Mouse (Mus musculus) forebrain, embryonic 16.5 days (tissue): ENCODE results near the gene Zfp526. TPM values are rescaled to one million over a fixed set of nuclear protein-coding genes. Genes with fewer than 3 reads are reported as not detected.
A peak's percentile ranks its signal among the peaks of the same experiment; 100 is the strongest.

Source experiments
- ATAC-seq: fragments of 200-750 bp; cut with Nextera tagmentation; 2 replicates; pipeline ENCODE4 v1.8.0; 2017; ENCODE audit warnings: mild to moderate bottlenecking, moderate library complexity
- H3K27ac ChIP-seq: fragments of 300-500 bp; sonication (generic); 2 replicates; pipeline ENCODE4 v1.5.1; 2014; ENCODE audit warnings: low read length, control low read depth
- H3K27me3 ChIP-seq: fragments of 300-500 bp; sonication (generic); replicated peaks from 2 replicates; pipeline ENCODE4 v1.6.1; 2014; ENCODE audit warnings: low read length; ENCODE audit not compliant: control insufficient read depth, insufficient read depth
- H3K36me3 ChIP-seq: fragments of 300-500 bp; sonication (generic); 2 replicates; pipeline ENCODE4 v1.6.1; 2014; ENCODE audit not compliant: control insufficient read depth, insufficient read depth
- H3K4me1 ChIP-seq: fragments of 300-500 bp; sonication (generic); replicated peaks from 2 replicates; pipeline ENCODE4 v1.6.1; 2014; ENCODE audit warnings: low read length; ENCODE audit not compliant: control insufficient read depth, insufficient read depth
- H3K4me2 ChIP-seq: fragments of 300-500 bp; sonication (generic); 2 replicates; pipeline ENCODE4 v1.6.1; 2014; ENCODE audit warnings: mild to moderate bottlenecking, low read length, control low read depth
- H3K4me3 ChIP-seq: fragments of 300-500 bp; sonication (generic); replicated peaks from 2 replicates; pipeline ENCODE4 v1.5.1; 2014; ENCODE audit warnings: mild to moderate bottlenecking, low read length, control low read depth
- H3K9ac ChIP-seq: fragments of 300-500 bp; sonication (generic); replicated peaks from 2 replicates; pipeline ENCODE4 v1.6.1; 2014; ENCODE audit warnings: low read depth, low read length, control low read depth
- H3K9me3 ChIP-seq: fragments of 300-500 bp; sonication (generic); 2 replicates; pipeline ENCODE4 v1.6.1; 2016; ENCODE audit warnings: low read length; ENCODE audit not compliant: control insufficient read depth
- WGBS: fragments of 180-500 bp; shearing (Covaris S2); extraction: QIAGEN DNeasy Blood & Tissue Kit; methylation state at CpG from one replicate; pipeline ENCODE4 v1.1.7; 2014; 5-methylcytosine and 5-hydroxymethylcytosine counted together
- microRNA-seq: library from miRNA; unstranded; fragments of <30 nt; microRNA quantifications from one replicate; pipeline ENCODE4, GENCODE M21; 2017
- polyA plus RNA-seq: library from polyadenylated mRNA; unstranded; fragments of >200 nt; fragmentation: Nextera tagmentation; extraction: Ambion mirVana; gene quantifications from 2 replicates; pipeline ENCODE4 v1.2.1, GENCODE M21; 2015

Gene Zfp526
- polyA plus RNA-seq, 1 experiment from 2014 or later, result 1.8 TPM

DNA sequence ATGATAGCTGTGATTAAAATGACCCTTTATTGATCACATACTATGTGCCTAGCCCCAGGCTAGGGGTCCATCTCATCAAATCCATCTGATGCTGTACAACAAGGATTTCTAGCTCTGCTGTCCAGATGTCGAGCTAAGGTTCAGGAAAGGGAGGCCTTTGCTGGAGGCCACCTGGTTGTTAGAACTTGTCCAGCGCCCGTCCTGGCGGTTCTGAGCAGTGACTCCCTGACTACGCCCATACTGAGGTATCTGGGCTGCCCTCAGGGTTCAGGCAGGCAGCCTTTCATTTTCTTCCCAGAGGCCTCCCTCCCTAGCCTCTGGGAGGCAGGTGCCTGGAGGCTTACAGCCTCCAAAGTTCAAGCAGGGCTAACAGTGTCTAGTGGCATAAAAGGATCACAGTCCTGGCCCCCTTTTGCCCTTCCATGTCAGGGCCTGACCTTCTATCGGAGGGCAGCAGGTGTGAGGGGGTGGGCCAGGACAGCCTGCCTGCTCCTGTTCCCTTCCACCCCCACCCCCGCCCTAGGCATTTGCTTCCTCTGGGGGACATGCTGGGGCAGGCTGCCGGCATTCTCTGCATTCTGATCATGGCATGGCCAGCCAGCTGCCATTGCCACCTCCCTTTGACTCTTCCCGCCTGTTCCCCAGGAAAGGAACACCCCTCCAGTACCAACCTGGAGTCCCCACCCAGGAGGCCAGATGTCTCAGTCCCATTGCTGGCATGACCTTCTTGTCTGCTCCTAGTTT, 54.5 kb downstream of the Zfp526 start:
- peaks cover 43% of the 10 kb centered on the region for H3K4me1 ChIP-seq
- 0 out of 2 replicates have a peak overlapping the region, but pooled peaks have one; percentile 2 for H3K9ac ChIP-seq
- H3K9me3 ChIP-seq, result no peaks in the 10 kb centered on the region
- H3K36me3 ChIP-seq, result peaks cover 7% of the 10 kb centered on the region
- H3K4me3 ChIP-seq, result no peak overlapping the region
- ATAC-seq, result no peak
- no peak overlapping the region for H3K4me2 ChIP-seq
- no peak overlapping the region for H3K27ac ChIP-seq
- no peaks in the 10 kb centered on the region for H3K27me3 ChIP-seq
- 58% methylated on average over 9 of the region's 9 CpGs for WGBS

Small RNAs within 50 kb of the gene (microRNA-seq; reads per million reads assigned to microRNA genes)
- gene Mir7048, result not detected

Other genes with a start within 250 kb of the Zfp526 start
- gene Rabac1, start 248.7 kb upstream of the Zfp526 start, polyA plus RNA-seq, result 200 and 220 TPM in 2 replicates
- 227 and 278 TPM in 2 replicates for gene Atp1a3, start 215.5 kb upstream of the Zfp526 start, polyA plus RNA-seq
- 10.4 and 16.9 TPM in 2 replicates for gene Grik5, start 149.1 kb upstream of the Zfp526 start, polyA plus RNA-seq
- 36.6 and 38.4 TPM in 2 replicates for gene Zfp574, start 148.9 kb upstream of the Zfp526 start, polyA plus RNA-seq
- 10.6 and 17.0 TPM in 2 replicates for gene Pou2f2, start 41.7 kb upstream of the Zfp526 start, polyA plus RNA-seq
- 14.7 and 15.0 TPM in 2 replicates for gene Dedd2, start 810 bp upstream of the Zfp526 start, polyA plus RNA-seq
- gene Gsk3a, start 16.4 kb downstream of the Zfp526 start, polyA plus RNA-seq, result 14.9 and 17.1 TPM in 2 replicates
- 4.8 and 5.3 TPM in 2 replicates for gene Erf, start 29.3 kb downstream of the Zfp526 start, polyA plus RNA-seq
- gene Cic, start 46.3 kb downstream of the Zfp526 start, polyA plus RNA-seq, result 42.2 and 48.0 TPM in 2 replicates
- gene Pafah1b3, start 76.6 kb downstream of the Zfp526 start, polyA plus RNA-seq, result 499 and 556 TPM in 2 replicates
- gene Prr19, start 80.0 kb downstream of the Zfp526 start, polyA plus RNA-seq, result 1.4 and 2.2 TPM in 2 replicates
- 24.5 and 41.2 TPM in 2 replicates for gene Tmem145, start 84.7 kb downstream of the Zfp526 start, polyA plus RNA-seq
- 22.6 and 25.0 TPM in 2 replicates for gene Megf8, start 95.7 kb downstream of the Zfp526 start, polyA plus RNA-seq
- gene Cnfn, start 148.3 kb downstream of the Zfp526 start, polyA plus RNA-seq, result 0.50 TPM in 1 of 2 replicates, not detected in the other
- gene Lipe, start 177.3 kb downstream of the Zfp526 start, polyA plus RNA-seq, result 17.7 and 18.5 TPM in 2 replicates
- 0.34 and 0.96 TPM in 2 replicates for gene Cxcl17, start 191.5 kb downstream of the Zfp526 start, polyA plus RNA-seq